Mouse (Mus musculus) neural tube, embryonic 15.5 days (tissue): ENCODE measurements around the gene Ppp1cc. TPM values are rescaled to one million over a fixed set of nuclear protein-coding genes. Genes with fewer than 3 reads are reported as not detected.
"Not testable (repeated sequence)": the region's sequence is repeated elsewhere in the genome, so short reads cannot be mapped to it uniquely, and the experiment has no call there.

Experiments
- ATAC-seq: fragments of 200-750 bp; cut with Nextera tagmentation; 2 replicates; pipeline ENCODE4 v1.8.0; 2017; ENCODE audit warnings: mild to moderate bottlenecking, moderate TSS enrichment, moderate library complexity; ENCODE audit not compliant: low FRiP score
- H3K27ac ChIP-seq: fragments of 300-500 bp; sonication (generic); replicated peaks from 2 replicates; pipeline ENCODE4 v1.5.1; 2015; ENCODE audit warnings: mild to moderate bottlenecking, inconsistent platforms
- H3K27me3 ChIP-seq: fragments of 300-500 bp; sonication (generic); replicated peaks from 2 replicates; pipeline ENCODE4 v1.6.1; 2015; ENCODE audit warnings: inconsistent platforms
- H3K36me3 ChIP-seq: fragments of 300-500 bp; sonication (generic); 2 replicates; pipeline ENCODE4 v1.6.1; 2015; ENCODE audit warnings: inconsistent platforms
- H3K4me1 ChIP-seq: fragments of 300-500 bp; sonication (generic); 2 replicates; pipeline ENCODE4 v1.6.1; 2015; ENCODE audit warnings: inconsistent platforms
- H3K4me2 ChIP-seq: fragments of 300-500 bp; sonication (generic); 2 replicates; pipeline ENCODE4 v1.6.1; 2015; ENCODE audit warnings: inconsistent platforms, mild to moderate bottlenecking, moderate library complexity
- H3K4me3 ChIP-seq: fragments of 300-500 bp; sonication (generic); replicated peaks from 2 replicates; pipeline ENCODE4 v1.5.1; 2015; ENCODE audit warnings: mild to moderate bottlenecking, inconsistent platforms
- H3K9ac ChIP-seq: fragments of 300-500 bp; sonication (generic); replicated peaks from 2 replicates; pipeline ENCODE4 v1.6.1; 2015; ENCODE audit warnings: mild to moderate bottlenecking, inconsistent platforms
- H3K9me3 ChIP-seq: fragments of 300-500 bp; sonication (generic); replicated peaks from 2 replicates; pipeline ENCODE4 v1.6.1; 2016; ENCODE audit warnings: inconsistent platforms
- WGBS: fragments of 180-500 bp; shearing (Covaris S2); methylation state at CpG from one replicate; pipeline ENCODE4 v1.1.7; 2015; ENCODE audit warnings: mixed read lengths; 5-methylcytosine and 5-hydroxymethylcytosine counted together
- polyA plus RNA-seq: library from polyadenylated mRNA; unstranded; fragments of >200 nt; fragmentation: Nextera tagmentation; extraction: Ambion mirVana; gene quantifications from 2 replicates; pipeline ENCODE4 v1.2.1, GENCODE M21; 2015

Gene Ppp1cc
- polyA plus RNA-seq, 1 experiment from 2014 or later = 184 TPM

DNA sequence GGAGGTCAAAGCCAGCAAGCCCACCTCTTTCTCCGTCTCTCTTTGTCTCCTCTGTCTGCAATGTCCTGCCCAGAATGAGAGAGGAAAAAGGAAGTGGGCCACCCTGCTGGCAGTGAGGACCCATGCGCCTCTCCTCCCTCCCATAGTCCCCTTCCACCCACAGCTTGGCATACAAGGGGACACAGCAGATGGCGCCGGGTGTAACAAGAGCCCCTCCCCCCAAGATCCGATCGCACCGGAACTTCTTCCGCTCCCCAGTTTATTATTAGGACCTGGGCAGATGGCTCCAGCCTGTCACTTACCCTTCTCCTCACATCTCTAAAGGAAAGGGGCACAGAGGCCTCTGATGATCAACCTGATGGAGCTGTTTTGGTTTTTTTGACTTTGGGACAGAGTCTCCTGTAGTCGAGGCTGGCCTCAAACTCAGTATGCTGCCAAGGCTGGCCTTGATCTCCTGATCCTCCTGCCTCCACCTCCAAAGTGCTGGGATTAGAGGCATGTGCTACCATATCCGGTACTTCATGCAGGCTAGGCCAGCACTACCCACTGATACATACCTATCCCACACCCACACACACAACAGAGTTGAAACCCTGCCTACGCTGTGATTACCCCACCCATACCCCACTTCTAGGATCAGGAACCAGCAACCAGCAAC lies 27.6 kb upstream of the Ppp1cc start:
- Histone ChIP-seq H3K27me3 (peaks cover 13% of the 10 kb centered on the region; the same call in 1 of the 2 replicates), H3K4me2 (no peak overlapping the region), H3K36me3 (no peaks in the 10 kb centered on the region), H3K9me3 (no peaks in the 10 kb centered on the region), H3K27ac (no peak overlapping the region), H3K9ac (no peak overlapping the region), H3K4me1 (peaks cover 18% of the 10 kb centered on the region), H3K4me3 (no peak overlapping the region)
- WGBS = 81% methylated on average over 11 of the region's 11 CpGs
- ATAC-seq = no peak

DNA sequence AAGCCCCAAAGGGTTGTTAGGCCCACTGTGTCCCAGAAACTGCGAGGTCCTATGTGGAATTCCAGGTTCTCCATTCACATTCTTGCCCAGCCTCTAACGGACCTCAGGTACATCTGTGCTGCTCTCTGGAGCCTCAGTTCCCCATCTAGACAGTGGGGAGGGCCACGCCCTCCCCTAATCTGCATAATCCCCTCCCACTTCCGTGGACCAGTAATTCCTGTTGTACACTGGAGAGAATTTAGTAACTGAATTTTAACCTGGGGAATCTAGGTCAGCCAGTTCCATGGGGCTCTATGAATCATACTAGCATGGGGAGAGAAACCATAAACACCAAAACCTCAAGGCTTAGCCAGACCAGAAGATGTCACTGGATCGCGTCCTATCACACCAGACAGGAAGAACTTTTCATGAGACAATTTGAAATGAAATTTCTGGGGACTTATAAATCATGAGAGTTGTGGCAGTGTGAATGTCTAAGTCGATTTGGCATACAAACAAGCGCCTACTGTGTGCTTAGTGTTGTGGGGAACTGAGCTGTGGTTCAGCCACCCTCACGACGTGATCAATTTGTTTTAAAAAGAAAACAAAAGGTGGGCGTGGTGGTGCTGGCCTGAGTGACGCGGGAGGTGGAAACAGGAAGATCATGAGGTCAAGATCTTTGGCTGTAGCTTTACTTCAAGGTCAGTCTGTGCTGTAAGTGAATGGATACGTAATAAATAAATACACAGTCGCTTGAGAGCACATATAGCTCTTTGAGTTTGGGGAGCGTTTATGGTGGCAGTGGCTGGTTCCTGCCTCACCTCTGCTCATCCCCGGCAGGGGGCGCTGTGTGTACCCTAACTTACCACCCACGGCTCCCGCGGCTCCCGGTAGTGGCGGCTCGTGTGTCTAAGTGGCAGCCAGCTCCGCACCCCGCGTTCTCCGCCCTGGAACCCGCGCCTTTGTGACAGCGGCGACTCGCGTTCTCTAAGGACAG lies 26.7 kb upstream of the Ppp1cc start:
- ATAC-seq = peak; percentile 19; the same call in 1 of the 2 replicates
- WGBS = 10% methylated on average over 34 of the region's 34 CpGs

DNA sequence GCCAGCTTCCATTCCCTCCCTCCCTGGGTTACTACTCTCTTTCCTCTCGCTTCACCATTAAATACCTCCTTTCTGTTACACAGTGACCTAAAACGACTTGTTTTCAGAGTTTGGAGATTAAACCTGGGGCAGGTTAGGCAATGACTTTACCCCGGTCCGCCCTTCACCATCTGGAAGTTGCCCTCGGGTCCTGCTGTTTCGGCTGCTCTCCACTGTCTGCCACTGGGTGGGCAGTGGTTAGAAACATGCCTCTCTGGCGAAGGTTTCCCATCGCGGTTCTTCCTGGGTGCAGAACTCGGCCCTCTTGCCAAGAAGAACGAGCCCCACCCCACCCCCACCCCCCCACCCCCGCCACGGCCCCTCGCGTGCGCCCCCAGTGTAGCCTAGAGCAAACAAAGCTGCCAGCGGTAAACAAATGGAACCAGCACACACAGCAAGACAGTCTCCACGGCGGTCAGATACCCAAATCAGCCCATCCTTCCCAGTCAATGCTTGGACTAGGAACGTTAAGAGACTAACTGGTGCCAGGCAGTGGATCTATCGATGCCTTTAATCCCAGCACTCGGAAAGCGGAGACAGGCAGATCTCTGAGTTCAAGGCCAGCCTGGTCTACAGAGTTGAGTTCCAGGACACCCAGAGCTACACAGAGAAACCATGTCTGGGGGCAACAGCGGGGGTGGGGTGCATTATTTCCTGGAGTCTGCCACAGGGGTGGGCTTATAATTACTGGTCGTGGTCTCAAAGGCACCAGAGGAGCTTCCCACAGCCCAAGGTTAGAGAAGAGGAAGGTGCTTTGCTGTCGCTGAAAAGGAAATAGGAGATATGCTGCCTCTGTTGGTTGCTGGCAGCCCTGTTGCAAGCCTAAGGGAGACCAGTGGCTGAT lies 25.7 kb upstream of the Ppp1cc start:
- Histone ChIP-seq H3K27ac (no peak overlapping the region), H3K36me3 (no peaks in the 10 kb centered on the region), H3K4me3 (peak overlapping the region; percentile 35), H3K9me3 (no peaks in the 10 kb centered on the region), H3K27me3 (peaks cover 13% of the 10 kb centered on the region; the same call in 1 of the 2 replicates), H3K9ac (peak overlapping the region; percentile 26; the same call in 1 of the 2 replicates), H3K4me2 (peak overlapping the region; percentile 75), H3K4me1 (peaks cover 18% of the 10 kb centered on the region)
- ATAC-seq = no peak
- WGBS = 24% methylated on average over 26 of the region's 26 CpGs

More for the DNA sequence above, 26.7 kb upstream of the Ppp1cc start:
- H3K36me3 ChIP-seq = no peaks in the 10 kb centered on the region
- peak overlapping the region; percentile 35 for H3K4me3 ChIP-seq
- H3K27ac ChIP-seq = no peak overlapping the region
- peaks cover 18% of the 10 kb centered on the region for H3K4me1 ChIP-seq
- no peaks in the 10 kb centered on the region for H3K9me3 ChIP-seq
- peak overlapping the region; percentile 75 for H3K4me2 ChIP-seq
- H3K9ac ChIP-seq = peak overlapping the region; percentile 26; the same call in 1 of the 2 replicates
- H3K27me3 ChIP-seq = peaks cover 13% of the 10 kb centered on the region; the same call in 1 of the 2 replicates

DNA sequence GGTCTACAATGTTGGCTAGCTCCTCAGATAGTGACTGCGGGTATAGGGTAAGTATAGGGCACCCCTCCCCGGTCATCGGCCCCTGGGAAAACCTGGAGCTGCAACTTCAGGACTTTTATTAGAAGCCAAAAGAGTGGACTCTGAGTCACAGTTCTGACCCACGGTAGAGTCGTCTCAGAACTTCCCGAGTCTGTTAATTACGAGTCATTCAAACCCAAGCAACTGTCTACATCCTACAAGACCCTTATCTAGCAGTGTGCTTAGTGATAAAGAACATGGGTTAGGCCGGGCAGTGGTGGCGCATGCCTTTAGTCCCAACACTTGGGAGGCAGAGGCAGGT lies 25.1 kb upstream of the Ppp1cc start:
- no peak overlapping the region for H3K27ac ChIP-seq
- ATAC-seq = no peak
- no peaks in the 10 kb centered on the region for H3K9me3 ChIP-seq
- H3K36me3 ChIP-seq = no peaks in the 10 kb centered on the region
- H3K9ac ChIP-seq = no peak overlapping the region
- no peak overlapping the region for H3K4me2 ChIP-seq
- peaks cover 13% of the 10 kb centered on the region; the same call in 1 of the 2 replicates for H3K27me3 ChIP-seq
- H3K4me1 ChIP-seq = peaks cover 18% of the 10 kb centered on the region
- H3K4me3 ChIP-seq = no peak overlapping the region
- 90% methylated on average over 9 of the region's 9 CpGs for WGBS

DNA sequence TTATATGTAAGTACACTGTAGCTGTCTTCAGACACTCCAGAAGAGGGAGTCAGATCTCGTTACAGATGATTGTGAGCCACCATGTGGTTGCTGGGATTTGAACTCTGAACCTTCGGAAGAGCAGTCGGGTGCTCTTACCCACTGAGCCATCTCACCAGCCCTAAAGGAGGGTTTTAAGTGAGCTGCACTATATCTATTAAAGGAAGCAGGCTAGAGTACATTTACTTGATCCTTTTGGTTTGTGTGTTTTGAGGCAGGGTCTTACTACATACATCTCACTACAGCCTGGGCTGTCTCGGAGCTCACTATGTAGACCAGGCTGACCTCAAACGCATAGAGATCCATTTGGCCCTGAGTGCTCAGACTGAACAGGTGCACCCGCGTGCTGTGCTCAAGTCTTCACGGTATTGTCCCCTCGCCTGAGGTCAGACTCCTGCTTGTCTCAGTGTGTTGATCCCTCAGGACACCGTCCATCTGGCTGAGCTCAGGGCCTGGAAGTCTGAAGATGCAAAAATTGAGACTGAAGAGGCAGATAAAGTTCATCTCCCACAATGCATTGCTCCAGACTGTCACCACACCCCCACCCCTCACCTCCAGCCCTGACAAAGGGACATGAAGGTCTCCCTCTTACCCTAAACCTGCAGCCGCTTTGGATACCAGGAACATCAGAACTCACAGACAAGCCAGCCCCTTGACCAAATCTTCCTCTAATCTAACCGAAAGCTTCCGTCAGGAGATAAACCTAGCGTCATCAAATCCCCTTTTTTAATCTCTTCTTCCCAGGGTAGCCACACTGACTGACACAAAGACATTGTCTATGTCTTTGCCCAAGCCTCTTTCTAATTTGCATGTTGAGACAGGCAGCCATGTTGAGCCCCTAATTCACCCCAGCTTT lies 23.4 kb upstream of the Ppp1cc start:
- peaks cover 12% of the 10 kb centered on the region; the same call in 1 of the 2 replicates for H3K27me3 ChIP-seq
- H3K9me3 ChIP-seq = no peaks in the 10 kb centered on the region
- ATAC-seq = no peak
- peaks cover 12% of the 10 kb centered on the region for H3K4me1 ChIP-seq
- H3K4me3 ChIP-seq = no peak overlapping the region
- no peak overlapping the region for H3K4me2 ChIP-seq
- no peaks in the 10 kb centered on the region for H3K36me3 ChIP-seq
- H3K9ac ChIP-seq = no peak overlapping the region
- no peak overlapping the region for H3K27ac ChIP-seq
- whole genome bisulfite sequencing = 91% methylated on average over 14 of the region's 14 CpGs

DNA sequence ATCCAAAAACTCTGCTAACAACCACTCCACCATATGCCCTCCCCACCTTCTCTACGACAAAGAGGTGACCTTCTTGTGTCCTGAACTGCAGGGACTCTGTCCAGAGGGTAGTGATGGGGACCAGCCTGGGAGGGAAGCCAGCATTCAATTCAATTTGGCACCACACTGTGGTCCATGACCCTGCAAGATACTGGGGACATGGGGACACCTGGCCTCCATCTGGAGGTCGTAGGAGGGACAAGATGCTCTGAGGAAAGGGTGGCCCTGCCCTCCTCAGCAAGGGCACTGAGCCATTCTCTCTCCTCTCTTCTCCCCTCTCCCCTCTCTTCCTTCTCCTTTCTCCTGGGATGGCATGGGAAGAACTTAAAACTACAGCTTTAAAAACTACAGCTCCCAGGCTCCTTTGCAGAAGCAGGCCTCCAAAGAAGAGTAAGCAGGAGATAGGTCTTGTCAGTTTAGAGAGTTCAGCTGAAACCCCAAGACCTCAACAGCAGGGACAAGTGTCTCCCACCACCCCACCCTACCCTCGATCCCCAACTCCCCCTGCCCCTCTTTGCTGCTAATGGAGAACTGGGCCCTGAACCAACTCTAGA lies 22.7 kb upstream of the Ppp1cc start:
- 80% methylated on average over 3 of the region's 3 CpGs for WGBS
- H3K27ac ChIP-seq = no peak overlapping the region
- H3K4me2 ChIP-seq = no peak overlapping the region
- H3K36me3 ChIP-seq = no peaks in the 10 kb centered on the region
- H3K9me3 ChIP-seq = no peaks in the 10 kb centered on the region
- H3K4me3 ChIP-seq = no peak overlapping the region
- H3K9ac ChIP-seq = no peak overlapping the region
- peaks cover 8% of the 10 kb centered on the region; the same call in 1 of the 2 replicates for H3K27me3 ChIP-seq
- peaks cover 12% of the 10 kb centered on the region for H3K4me1 ChIP-seq
- no peak for ATAC-seq

DNA sequence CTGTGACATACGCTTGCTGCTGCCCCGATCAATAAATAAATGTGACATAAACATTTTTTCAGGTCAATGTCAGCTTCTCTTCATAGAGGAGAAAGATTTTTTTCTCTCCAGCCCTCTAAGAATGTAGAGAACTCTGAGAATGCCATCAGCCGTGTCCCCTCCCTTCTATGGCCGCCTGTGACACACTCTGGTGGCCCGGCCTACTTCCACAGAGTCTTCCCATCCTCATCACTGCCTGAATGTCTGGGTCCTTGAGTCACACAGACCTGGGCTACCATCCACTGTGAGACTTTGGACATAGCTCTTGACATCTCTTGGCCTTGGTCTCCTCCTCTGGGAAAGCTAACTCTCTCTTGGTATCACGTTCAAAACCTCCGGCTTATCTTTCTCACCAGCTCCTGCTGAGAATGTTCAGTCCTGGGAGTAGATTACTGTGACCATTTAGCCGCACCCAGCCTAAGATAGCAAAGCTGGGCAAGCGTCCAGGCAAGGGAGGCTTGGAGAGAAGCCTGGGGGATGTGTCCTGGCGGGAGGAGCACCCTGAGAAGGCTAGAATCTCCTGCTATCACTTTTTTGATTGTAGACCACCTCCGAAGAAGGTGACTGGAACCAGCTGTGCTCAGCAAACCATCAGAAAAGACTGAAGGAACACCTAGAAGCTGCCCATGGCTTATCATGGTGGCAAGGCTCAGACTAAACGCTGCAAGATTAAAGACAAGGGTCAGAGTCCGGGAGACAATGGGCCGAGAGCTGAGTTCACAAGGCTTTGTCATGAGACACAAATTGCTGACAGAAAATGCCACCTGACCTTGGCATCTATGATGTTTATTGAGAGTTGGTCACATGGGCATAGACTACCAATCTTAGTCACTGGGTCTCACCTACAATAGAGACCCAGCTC lies 21.3 kb upstream of the Ppp1cc start:
- Histone ChIP-seq H3K27ac (no peak overlapping the region), H3K4me1 (peaks cover 5% of the 10 kb centered on the region), H3K27me3 (no peaks in the 10 kb centered on the region), H3K36me3 (no peaks in the 10 kb centered on the region), H3K9ac (no peak overlapping the region), H3K4me3 (no peak overlapping the region), H3K9me3 (no peaks in the 10 kb centered on the region), H3K4me2 (no peak overlapping the region)
- WGBS = 89% methylated on average over 14 of the region's 14 CpGs
- ATAC-seq = no peak

DNA sequence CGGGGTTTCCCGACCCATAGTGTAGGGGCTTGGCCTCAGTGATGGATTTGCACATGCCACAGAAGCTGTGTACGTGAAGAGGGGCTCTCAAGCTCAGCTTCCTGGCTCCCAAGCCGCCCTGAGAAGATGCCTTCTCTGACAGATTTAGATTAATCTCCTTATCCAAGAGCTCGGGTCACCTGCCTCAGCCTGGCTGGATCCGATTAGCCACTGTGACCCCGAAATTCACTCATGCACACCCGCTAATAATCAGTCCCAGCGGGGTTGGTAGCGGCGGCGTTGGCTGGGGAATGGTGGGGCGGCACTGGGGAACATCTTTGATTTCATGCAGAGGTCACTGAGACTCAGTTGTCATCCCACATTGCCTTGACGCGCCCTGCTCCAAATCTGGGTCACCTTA lies 19.2 kb upstream of the Ppp1cc start:
- no peak overlapping the region for H3K4me3 ChIP-seq
- H3K9ac ChIP-seq = no peak overlapping the region
- H3K27ac ChIP-seq = no peak overlapping the region
- no peaks in the 10 kb centered on the region for H3K36me3 ChIP-seq
- no peaks in the 10 kb centered on the region for H3K27me3 ChIP-seq
- H3K4me2 ChIP-seq = no peak overlapping the region
- WGBS = 88% methylated on average over 15 of the region's 15 CpGs
- no peaks in the 10 kb centered on the region for H3K9me3 ChIP-seq
- ATAC-seq = no peak
- H3K4me1 ChIP-seq = no peaks in the 10 kb centered on the region

DNA sequence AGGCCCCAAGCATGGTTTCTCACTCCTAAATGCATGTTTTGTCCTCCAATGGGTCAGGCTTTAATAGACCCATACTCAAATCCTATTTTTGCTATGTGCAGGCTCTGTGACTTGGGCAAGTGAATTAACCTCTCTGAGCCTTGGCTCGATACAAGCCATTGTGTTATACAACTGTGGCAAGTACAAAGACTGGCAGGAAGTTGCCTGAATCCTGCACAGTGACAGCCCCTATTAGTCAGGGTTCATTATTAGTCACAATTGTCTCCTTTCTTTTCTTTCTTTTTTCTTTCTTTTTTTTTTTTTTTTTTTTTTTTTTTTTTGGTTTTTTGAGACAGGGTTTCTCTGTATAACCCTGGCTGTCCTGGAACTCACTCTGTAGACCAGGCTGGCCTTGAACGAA lies 18.3 kb upstream of the Ppp1cc start:
- WGBS = 42% methylated on average over 2 of the region's 2 CpGs
- not testable (repeated sequence) for H3K27ac ChIP-seq

More for the DNA sequence above, 18.3 kb upstream of the Ppp1cc start:
- H3K36me3 ChIP-seq, H3K9ac ChIP-seq, H3K4me3 ChIP-seq, ATAC-seq, H3K4me2 ChIP-seq, H3K27me3 ChIP-seq, H3K9me3 ChIP-seq, H3K4me1 ChIP-seq: not testable (repeated sequence)
